Mouse (Mus musculus) midbrain, embryonic 15.5 days (tissue): Measurements from ENCODE around the gene Pabpn1. TPM values are rescaled to one million over a fixed set of nuclear protein-coding genes. Genes with fewer than 3 reads are reported as not detected.
A peak's percentile ranks its signal among the peaks of the same experiment; 100 is the strongest.

ENCODE experiments used
- ATAC-seq: fragments of 200-750 bp; cut with Nextera tagmentation; replicated peaks from 2 replicates; pipeline ENCODE4 v1.8.0; 2017; ENCODE audit warnings: moderate TSS enrichment
- H3K27ac ChIP-seq: fragments of 300-500 bp; sonication (generic); 2 replicates; pipeline ENCODE4 v1.5.1; 2015; ENCODE audit warnings: mild to moderate bottlenecking, inconsistent platforms
- H3K27me3 ChIP-seq: fragments of 300-500 bp; sonication (generic); replicated peaks from 2 replicates; pipeline ENCODE4 v1.6.1; 2015; ENCODE audit warnings: inconsistent platforms
- H3K36me3 ChIP-seq: fragments of 300-500 bp; sonication (generic); replicated peaks from 2 replicates; pipeline ENCODE4 v1.6.1; 2015; ENCODE audit warnings: inconsistent platforms
- H3K4me1 ChIP-seq: fragments of 300-500 bp; sonication (generic); 2 replicates; pipeline ENCODE4 v1.6.1; 2015; ENCODE audit warnings: inconsistent platforms
- H3K4me2 ChIP-seq: fragments of 300-500 bp; sonication (generic); 2 replicates; pipeline ENCODE4 v1.6.1; 2015; ENCODE audit warnings: inconsistent platforms, mild to moderate bottlenecking, moderate library complexity
- H3K4me3 ChIP-seq: fragments of 300-500 bp; sonication (generic); 2 replicates; pipeline ENCODE4 v1.5.1; 2015; ENCODE audit warnings: mild to moderate bottlenecking, inconsistent platforms
- H3K9ac ChIP-seq: fragments of 300-500 bp; sonication (generic); 2 replicates; pipeline ENCODE4 v1.6.1; 2015; ENCODE audit warnings: mild to moderate bottlenecking, inconsistent platforms
- H3K9me3 ChIP-seq: fragments of 300-500 bp; sonication (generic); 2 replicates; pipeline ENCODE4 v1.6.1; 2016; ENCODE audit warnings: inconsistent platforms
- WGBS: fragments of 180-500 bp; shearing (Covaris S2); methylation state at CpG from one replicate; pipeline ENCODE4 v1.1.7; 2015; ENCODE audit warnings: mixed read lengths; 5-methylcytosine and 5-hydroxymethylcytosine counted together
- polyA plus RNA-seq: library from polyadenylated mRNA; unstranded; fragments of >200 nt; fragmentation: Nextera tagmentation; extraction: Ambion mirVana; gene quantifications from 2 replicates; pipeline ENCODE4 v1.2.1, GENCODE M21; 2015

Pabpn1 gene
- polyA plus RNA-seq, 1 experiment from 2014 or later, result 183 TPM

GRCm38 (mm10) chr14:54870861-54871260 is 21.4 kb upstream of the Pabpn1 start, which contains the start of gene Homez:
Homez (minus strand) TSS chr14:54870961.
- H3K4me2 ChIP-seq, result no peak within 1 kb of the TSS
- no peak within 1 kb of the TSS for H3K27ac ChIP-seq
- H3K4me1 ChIP-seq, result peaks cover 8% of the 10 kb centered on the region
- no peak within 1 kb of the TSS for H3K4me3 ChIP-seq
- no peak for ATAC-seq
- 92% methylated on average over 5 of the region's 5 CpGs for WGBS
- no peaks in the 10 kb centered on the region for H3K9me3 ChIP-seq
- no peak within 1 kb of the TSS for H3K9ac ChIP-seq
- no peaks in the 10 kb centered on the region for H3K36me3 ChIP-seq
- H3K27me3 ChIP-seq, result no peaks in the 10 kb centered on the region

GRCm38 (mm10) chr14:54874165-54874564 is 18.1 kb upstream of the Pabpn1 start:
- H3K4me3 ChIP-seq, result no peak overlapping the region
- no peak overlapping the region for H3K27ac ChIP-seq
- H3K27me3 ChIP-seq, result no peaks in the 10 kb centered on the region
- no peak overlapping the region for H3K4me2 ChIP-seq
- no peaks in the 10 kb centered on the region for H3K9me3 ChIP-seq
- ATAC-seq, result no peak
- WGBS, result 92% methylated on average over 3 of the region's 3 CpGs
- H3K36me3 ChIP-seq, result no peaks in the 10 kb centered on the region
- no peak overlapping the region for H3K9ac ChIP-seq
- peaks cover 17% of the 10 kb centered on the region for H3K4me1 ChIP-seq

DNA sequence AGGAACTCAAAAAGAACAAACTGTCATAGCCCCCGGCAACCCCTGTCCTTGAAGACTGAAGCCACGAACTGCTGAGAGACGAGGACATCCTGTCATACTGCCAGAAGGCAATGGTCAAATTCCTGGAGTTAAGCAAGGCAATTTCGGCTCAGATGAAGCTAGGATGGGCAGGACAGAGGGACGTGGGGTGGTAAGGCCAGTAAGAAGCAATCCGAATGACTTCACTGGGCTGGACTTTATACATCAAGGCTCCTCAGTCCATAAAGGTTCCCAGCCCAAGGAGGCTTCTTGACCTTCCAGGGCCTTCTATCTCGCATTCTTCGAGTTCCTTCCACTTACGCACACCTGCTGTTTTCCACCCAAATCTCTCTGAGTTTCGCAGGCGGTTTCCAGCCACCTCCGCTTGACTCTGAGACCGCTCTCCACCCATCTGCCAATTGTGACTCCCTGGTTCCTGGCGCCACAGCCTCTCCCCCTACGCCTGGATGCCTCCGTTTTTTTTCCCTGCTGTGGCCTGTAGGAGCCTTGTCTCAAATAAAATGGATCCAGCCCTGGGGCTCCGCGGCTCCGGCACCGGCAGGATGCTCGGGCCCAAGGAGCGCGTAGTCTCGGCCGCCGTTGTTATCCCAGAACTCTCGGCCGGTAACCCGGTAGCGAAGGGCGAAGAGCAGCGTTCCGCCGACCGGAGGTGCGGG is 16.3 kb upstream of the Pabpn1 start:
- H3K27me3 ChIP-seq, result no peaks in the 10 kb centered on the region
- peak; percentile 59 for ATAC-seq
- peak overlapping the region; percentile 78 for H3K9ac ChIP-seq
- peak overlapping the region; percentile 62 for H3K4me3 ChIP-seq
- H3K4me2 ChIP-seq, result peak overlapping the region; percentile 92
- peaks cover 17% of the 10 kb centered on the region for H3K4me1 ChIP-seq
- 1% methylated on average over 36 of the region's 36 CpGs for WGBS
- H3K9me3 ChIP-seq, result no peaks in the 10 kb centered on the region
- H3K36me3 ChIP-seq, result no peaks in the 10 kb centered on the region
- H3K27ac ChIP-seq, result peak overlapping the region; percentile 92

DNA sequence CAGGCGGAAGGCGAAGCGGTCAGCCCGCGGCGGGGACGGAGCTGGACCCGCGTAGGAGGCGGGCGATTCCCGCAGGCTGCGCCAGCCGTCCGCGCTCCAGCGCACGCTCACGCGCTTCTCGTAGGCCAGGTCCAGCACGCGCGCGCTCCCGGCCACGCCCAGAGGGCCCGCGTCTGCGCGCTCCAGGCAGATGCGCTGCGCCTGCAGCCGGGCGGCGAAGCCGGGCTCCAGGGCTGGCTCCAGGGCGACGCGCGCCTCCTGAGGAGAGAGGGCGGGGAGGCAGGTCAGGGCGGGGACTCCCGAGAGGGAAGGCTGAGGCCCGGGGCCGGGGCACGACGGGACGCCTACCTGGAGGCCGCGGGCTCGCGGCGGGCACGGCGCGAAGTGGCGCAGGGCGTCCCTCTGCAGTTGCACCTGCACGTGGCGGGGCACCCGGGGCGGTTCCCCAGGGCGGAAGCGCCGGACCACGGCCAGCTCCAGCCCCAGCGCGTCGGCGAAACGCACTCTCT is 15.7 kb upstream of the Pabpn1 start:
- Histone ChIP-seq H3K4me3 (peak overlapping the region; percentile 62), H3K4me1 (peaks cover 17% of the 10 kb centered on the region), H3K9ac (peak overlapping the region; percentile 78), H3K27ac (peak overlapping the region; percentile 92), H3K36me3 (no peaks in the 10 kb centered on the region), H3K4me2 (peak overlapping the region; percentile 92), H3K9me3 (no peaks in the 10 kb centered on the region), H3K27me3 (no peaks in the 10 kb centered on the region)
- under 1% methylated on average over 67 of the region's 72 CpGs for WGBS
- ATAC-seq, result peak; percentile 93

GRCm38 (mm10) chr14:54877048-54877715 is 15.1 kb upstream of the Pabpn1 start, which contains the start of gene Ppp1r3e:
Ppp1r3e (minus strand) TSS chr14:54877550.
- under 1% methylated on average over 56 of the region's 61 CpGs for WGBS

DNA sequence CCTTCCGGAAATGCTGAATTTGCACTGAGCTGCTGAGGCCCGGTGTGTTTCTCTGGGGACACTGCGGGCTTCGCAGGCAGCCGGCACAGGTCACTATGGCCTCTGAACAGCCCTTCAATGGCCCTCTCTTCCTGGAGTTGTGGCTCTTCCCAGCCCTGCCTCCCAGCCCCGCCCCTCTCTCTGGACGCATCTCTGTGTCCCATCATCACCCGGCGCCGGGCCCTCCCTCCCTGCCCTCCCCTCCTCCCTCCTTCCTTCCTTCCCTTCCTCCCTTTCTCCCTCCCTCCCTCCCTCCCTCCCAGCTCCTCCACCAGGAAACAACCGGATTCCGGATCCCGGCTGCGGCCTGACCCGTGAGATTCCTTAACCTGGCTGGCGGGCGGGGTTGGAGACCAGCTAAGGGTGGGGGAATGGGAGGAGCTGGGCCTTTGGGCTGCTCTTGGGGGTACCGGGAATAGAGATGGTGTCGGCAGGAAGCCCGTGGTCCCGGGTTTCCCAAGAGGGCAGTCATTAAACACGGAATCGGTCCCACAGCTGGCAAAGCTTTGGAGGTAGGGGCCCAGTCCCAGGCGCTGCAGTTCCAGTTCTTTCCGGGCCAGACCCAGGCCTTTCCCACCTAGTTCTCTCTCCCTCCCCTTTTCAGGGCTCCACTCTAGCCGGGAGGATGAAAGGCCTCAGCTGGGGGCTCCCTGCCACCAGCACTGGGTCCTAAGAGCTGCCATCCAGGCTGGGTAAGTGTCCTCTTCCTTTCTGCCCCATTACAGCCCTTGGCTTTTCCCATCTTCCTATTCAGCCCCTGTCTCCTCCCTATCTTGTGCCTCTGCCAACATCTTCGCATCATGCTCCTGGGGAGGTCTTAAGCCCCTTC is 8.9 kb upstream of the Pabpn1 start, which contains the start of the genes Bcl2l2 and Gm20521:
Gene Bcl2l2, plus strand, starts transcription at position 224 of the 868 bp plus-strand sequence.
Gene Gm20521, plus strand, starts transcription at position 288 of the 868 bp plus-strand sequence.
- no peaks in the 10 kb centered on the region for H3K27me3 ChIP-seq
- peaks cover 27% of the 10 kb centered on the region for H3K4me1 ChIP-seq
- H3K9ac ChIP-seq, result peak within 1 kb of the TSS; percentile 89
- peak within 1 kb of the TSS; percentile 90 for H3K27ac ChIP-seq
- 0% methylated on average over 27 of the region's 27 CpGs for WGBS
- H3K4me3 ChIP-seq, result peak within 1 kb of the TSS; percentile 80
- H3K36me3 ChIP-seq, result no peaks in the 10 kb centered on the region
- H3K9me3 ChIP-seq, result no peaks in the 10 kb centered on the region
- peak; percentile 89 for ATAC-seq
- peak within 1 kb of the TSS; percentile 85 for H3K4me2 ChIP-seq

More at GRCm38 (mm10) chr14:54877048-54877715, 15.1 kb upstream of the Pabpn1 start, which contains the start of gene Ppp1r3e:
- peak within 1 kb of the TSS; percentile 92 for H3K4me2 ChIP-seq
- no peaks in the 10 kb centered on the region for H3K36me3 ChIP-seq
- peaks cover 17% of the 10 kb centered on the region for H3K4me1 ChIP-seq
- no peaks in the 10 kb centered on the region for H3K9me3 ChIP-seq
- peak within 1 kb of the TSS; percentile 62 for H3K4me3 ChIP-seq
- peak within 1 kb of the TSS; percentile 92 for H3K27ac ChIP-seq
- H3K9ac ChIP-seq, result peak within 1 kb of the TSS; percentile 78
- ATAC-seq, result peak; percentile 82
- no peaks in the 10 kb centered on the region for H3K27me3 ChIP-seq

DNA sequence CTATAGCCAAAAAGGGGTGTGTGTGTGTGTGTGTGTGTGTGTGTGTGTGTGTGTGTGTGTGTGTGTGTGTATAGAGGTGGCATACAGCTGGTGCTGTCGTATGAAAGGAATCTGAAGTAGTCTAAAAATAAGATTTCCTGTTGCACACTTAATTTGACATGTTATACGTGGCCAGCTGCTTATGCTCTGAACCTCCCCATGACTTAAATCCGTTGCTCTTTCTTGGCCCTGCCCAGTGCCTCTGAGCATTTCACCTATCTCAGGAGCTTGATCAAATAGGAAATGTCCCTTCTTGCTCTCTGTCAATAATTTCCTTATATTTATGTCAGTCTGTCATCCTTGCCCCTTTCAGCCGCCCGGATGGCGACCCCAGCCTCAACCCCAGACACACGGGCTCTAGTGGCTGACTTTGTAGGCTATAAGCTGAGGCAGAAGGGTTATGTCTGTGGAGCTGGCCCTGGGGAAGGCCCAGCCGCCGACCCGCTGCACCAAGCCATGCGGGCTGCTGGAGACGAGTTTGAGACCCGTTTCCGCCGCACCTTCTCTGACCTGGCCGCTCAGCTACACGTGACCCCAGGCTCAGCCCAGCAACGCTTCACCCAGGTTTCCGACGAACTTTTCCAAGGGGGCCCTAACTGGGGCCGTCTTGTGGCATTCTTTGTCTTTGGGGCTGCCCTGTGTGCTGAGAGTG is 8.1 kb upstream of the Pabpn1 start:
- H3K4me3 ChIP-seq, result peak overlapping the region; percentile 80
- peaks cover 27% of the 10 kb centered on the region for H3K4me1 ChIP-seq
- no peaks in the 10 kb centered on the region for H3K36me3 ChIP-seq
- peak overlapping the region; percentile 90 for H3K27ac ChIP-seq
- ATAC-seq, result peak; percentile 32
- 29% methylated on average over 21 of the region's 21 CpGs for WGBS
- no peaks in the 10 kb centered on the region for H3K27me3 ChIP-seq
- peak overlapping the region; percentile 85 for H3K4me2 ChIP-seq
- H3K9me3 ChIP-seq, result no peaks in the 10 kb centered on the region
- H3K9ac ChIP-seq, result peak overlapping the region; percentile 89

GRCm38 (mm10) chr14:54885309-54885708 is 7.0 kb upstream of the Pabpn1 start:
- no peak for ATAC-seq
- 93% methylated on average over 11 of the region's 11 CpGs for WGBS
- H3K9me3 ChIP-seq, result no peaks in the 10 kb centered on the region
- H3K27ac ChIP-seq, result no peak overlapping the region
- H3K4me2 ChIP-seq, result peak overlapping the region; percentile 85
- H3K36me3 ChIP-seq, result no peaks in the 10 kb centered on the region
- peak overlapping the region; percentile 6; the same call in 1 of the 2 replicates for H3K9ac ChIP-seq
- no peak overlapping the region for H3K4me3 ChIP-seq
- H3K4me1 ChIP-seq, result peaks cover 27% of the 10 kb centered on the region
- H3K27me3 ChIP-seq, result no peaks in the 10 kb centered on the region

DNA sequence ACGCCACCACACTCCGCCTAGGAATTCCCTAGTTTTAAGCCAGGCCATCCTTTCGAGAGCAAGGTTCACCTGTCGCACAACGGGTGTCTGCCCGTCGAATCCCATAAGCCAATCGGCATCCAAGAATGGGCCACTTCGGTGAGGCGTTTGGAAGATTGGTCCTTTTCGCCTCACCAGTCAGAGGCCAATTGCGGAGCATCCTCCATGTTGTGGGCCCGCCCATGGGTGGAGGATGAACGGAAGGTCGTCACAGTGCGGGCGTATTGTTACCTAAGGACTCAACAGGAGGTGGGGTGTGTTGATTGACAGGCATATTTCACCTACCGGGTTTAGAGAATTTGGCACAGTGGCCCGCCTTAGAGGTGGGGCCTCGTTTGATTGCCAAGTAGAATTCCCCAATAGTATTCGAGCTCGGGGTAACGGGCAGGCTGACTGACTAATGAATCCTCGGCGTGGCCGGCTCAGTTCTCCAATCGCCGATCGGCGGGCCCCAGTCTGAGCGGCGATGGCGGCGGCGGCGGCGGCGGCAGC is 1.4 kb downstream of the Pabpn1 start:
- ATAC-seq, result peak; percentile 99
- H3K4me3 ChIP-seq, result peak overlapping the region; percentile 53
- peak overlapping the region; percentile 49 for H3K4me2 ChIP-seq
- H3K36me3 ChIP-seq, result peaks cover 17% of the 10 kb centered on the region
- H3K9ac ChIP-seq, result peak overlapping the region; percentile 69
- peaks cover 20% of the 10 kb centered on the region for H3K4me1 ChIP-seq
- H3K27me3 ChIP-seq, result no peaks in the 10 kb centered on the region
- WGBS, result under 1% methylated on average over 38 of the region's 38 CpGs
- H3K9me3 ChIP-seq, result no peaks in the 10 kb centered on the region
- peak overlapping the region; percentile 87 for H3K27ac ChIP-seq

DNA sequence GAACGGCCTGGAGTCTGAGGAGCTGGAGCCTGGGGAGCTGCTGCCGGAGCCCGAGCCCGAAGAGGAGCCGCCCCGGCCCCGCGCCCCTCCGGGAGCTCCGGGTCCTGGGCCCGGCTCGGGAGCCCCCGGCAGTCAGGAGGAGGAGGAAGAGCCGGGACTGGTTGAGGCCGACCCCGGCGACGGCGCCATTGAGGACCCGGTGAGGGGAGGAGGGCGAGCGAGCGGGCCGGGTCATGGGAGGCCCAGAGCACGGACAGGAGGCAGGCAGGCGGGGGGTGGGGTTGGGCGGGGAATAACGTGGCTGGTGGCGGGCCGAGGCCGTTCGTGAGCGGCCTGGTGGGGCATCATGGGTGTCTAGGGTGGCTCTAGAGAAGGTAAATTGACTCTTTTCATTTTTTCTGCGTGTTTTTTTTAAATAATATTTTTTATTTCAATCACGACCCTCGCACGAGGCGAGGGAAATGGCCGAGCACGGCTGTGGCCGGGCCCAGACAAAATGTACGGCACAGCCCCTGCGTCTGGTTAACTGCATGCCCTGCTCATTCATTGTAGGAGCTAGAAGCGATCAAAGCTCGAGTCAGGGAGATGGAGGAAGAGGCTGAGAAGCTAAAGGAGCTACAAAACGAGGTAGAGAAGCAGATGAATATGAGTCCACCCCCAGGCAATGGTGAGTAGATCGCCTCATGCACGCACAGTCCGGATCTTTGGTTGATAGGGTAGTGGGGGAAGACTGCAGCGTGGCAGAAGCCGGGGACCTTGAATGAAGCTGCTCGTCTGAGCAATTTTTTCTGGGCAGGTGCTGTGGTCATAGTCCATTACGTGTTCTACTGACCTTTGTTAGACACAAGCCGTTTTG is 2.2 kb downstream of the Pabpn1 start:
- Histone ChIP-seq H3K27me3 (no peaks in the 10 kb centered on the region), H3K4me2 (peak overlapping the region; percentile 62), H3K36me3 (peaks cover 17% of the 10 kb centered on the region), H3K4me1 (peaks cover 20% of the 10 kb centered on the region), H3K4me3 (peak overlapping the region; percentile 53), H3K9ac (peak overlapping the region; percentile 69), H3K27ac (peak overlapping the region; percentile 87), H3K9me3 (no peaks in the 10 kb centered on the region)
- 1% methylated on average over 50 of the region's 54 CpGs for WGBS
- peak; percentile 59 for ATAC-seq
